Comparison of ENCODE assay signal across 14 mouse cellular contexts in genomic region chr8:85073041-85073612, GRCm38 (mm10). TPM values are rescaled to one million over a fixed set of nuclear protein-coding genes. Genes with fewer than 3 reads are reported as not detected.
DNase-seq lines count a peak whose midpoint lies in the region; ATAC-seq and TF ChIP-seq lines count a peak whose summit lies in the region.
"Had no signal": no experiment of that assay in that cellular context is flagged by ENCODE, and none has a peak within 500 bp of the region (broad histone marks: within the 10 kb centered on the region; RNA-seq: fewer than 3 reads in every experiment).

No protein-coding gene starts in this region.

- TF ChIP-seq CTCF in left cerebral cortex, adult 2 months (IDR thresholded peaks at IDR 0.05) = no peak

- H3K27ac ChIP-seq in hindbrain, embryonic 10.5 days = no peak overlapping the region
- no peak overlapping the region for H3K27ac ChIP-seq in hindbrain, embryonic 11.5 days (ENCODE audit: low read depth, low read length)
- H3K27ac ChIP-seq in neural tube, embryonic 12.5 days = no peak overlapping the region
- H3K27ac ChIP-seq in limb, embryonic 10.5 days = no peak overlapping the region
- H3K27ac ChIP-seq in left cerebral cortex, adult 2 months = no peak overlapping the region; the same call in 1 of the 2 replicates

- H3K36me3 ChIP-seq in hindbrain, embryonic 10.5 days = peaks cover 47% of the 10 kb centered on the region
- H3K36me3 ChIP-seq in hindbrain, embryonic 11.5 days (ENCODE audit: control insufficient read depth, insufficient read depth, low read length) = peaks cover 6% of the 10 kb centered on the region; the same call in 1 of the 2 replicates
- H3K36me3 ChIP-seq in neural tube, embryonic 12.5 days = peaks cover 36% of the 10 kb centered on the region
- H3K36me3 ChIP-seq in limb, embryonic 10.5 days = peaks cover 51% of the 10 kb centered on the region

- no peak overlapping the region for H3K9ac ChIP-seq in hindbrain, embryonic 11.5 days (ENCODE audit: low read depth, low read length)
- no peak overlapping the region for H3K9ac ChIP-seq in neural tube, embryonic 12.5 days

- no peak for ATAC-seq in hindbrain, embryonic 11.5 days (ENCODE audit: low FRiP score)
- no peak for ATAC-seq in neural tube, embryonic 12.5 days (ENCODE audit: low FRiP score, low read depth)

- no peaks in the 10 kb centered on the region for H3K9me3 ChIP-seq in hindbrain, embryonic 10.5 days
- H3K9me3 ChIP-seq in hindbrain, embryonic 11.5 days (ENCODE audit: control insufficient read depth, low read length) = no peaks in the 10 kb centered on the region
- no peaks in the 10 kb centered on the region for H3K9me3 ChIP-seq in neural tube, embryonic 12.5 days
- no peaks in the 10 kb centered on the region for H3K9me3 ChIP-seq in limb, embryonic 10.5 days (replicated peaks)
- H3K9me3 ChIP-seq: stomach, embryonic 15.5 days had no signal

- intact Hi-C loops in left cerebral cortex, postnatal 10 days (cut with DNase I) = no loop called here
- intact Hi-C loops in left cerebral cortex, adult 2 months (cut with DNase I) = loop anchor here (5.0 kb wide), 2 partner anchors 46 to 96 kb away; partner anchors contain the start of genes Asna1, Junb and Trir

- no peaks in the 10 kb centered on the region for H3K27me3 ChIP-seq in hindbrain, embryonic 10.5 days (ENCODE audit: insufficient read depth, poor library complexity, severe bottlenecking)
- no peaks in the 10 kb centered on the region for H3K27me3 ChIP-seq in hindbrain, embryonic 11.5 days (ENCODE audit: control insufficient read depth, insufficient read depth, low read length)
- no peaks in the 10 kb centered on the region for H3K27me3 ChIP-seq in neural tube, embryonic 12.5 days (replicated peaks)
- no peaks in the 10 kb centered on the region for H3K27me3 ChIP-seq in limb, embryonic 10.5 days (ENCODE audit: low read depth, poor library complexity, severe bottlenecking)
- H3K27me3 ChIP-seq: stomach, embryonic 15.5 days had no signal

- H3K4me3 ChIP-seq in hindbrain, embryonic 10.5 days = peak overlapping the region; percentile 88
- no peak overlapping the region; the same call in 1 of the 2 replicates for H3K4me3 ChIP-seq in hindbrain, embryonic 11.5 days (ENCODE audit: low read depth, low read length)
- H3K4me3 ChIP-seq in neural tube, embryonic 12.5 days = no peak overlapping the region
- H3K4me3 ChIP-seq in limb, embryonic 10.5 days = peak overlapping the region; percentile 1; the same call in 1 of the 2 replicates
- H3K4me3 ChIP-seq in left cerebral cortex, adult 2 months = no peak overlapping the region; the same call in 1 of the 2 replicates

- no peak for DNase-seq in hindbrain, embryonic 10.5 days (ENCODE audit: low spot score)
- DNase-seq in hindbrain, embryonic 11.5 days (ENCODE audit: low spot score) = no peak
- no peak for DNase-seq in neural tube, embryonic 10.5 days (ENCODE audit: extremely low spot score, low spot score)
- DNase-seq in limb, embryonic 10.5 days (ENCODE audit: low spot score) = no peak
- no peak for DNase-seq in left cerebral cortex, postnatal 10 days (ENCODE audit: extremely low spot score in 1 of 2, low spot score in 2 of 2)
- DNase-seq in left cerebral cortex, adult 2 months (ENCODE audit: extremely low spot score in 1 of 2, low spot score in 2 of 2) = no peak
- no peak for DNase-seq in thymus, postnatal 14 days
- DNase-seq: embryo, embryonic 11 days; layer of hippocampus, postnatal 36 days; lung, postnatal 10 days; right cerebral cortex, postnatal 25 days had no signal

- no peak overlapping the region for H3K4me2 ChIP-seq in hindbrain, embryonic 11.5 days (replicated peaks; ENCODE audit: low read depth, low read length)
- H3K4me2 ChIP-seq in neural tube, embryonic 12.5 days (replicated peaks) = peak overlapping the region; percentile 70; the same call in 1 of the 2 replicates

- 93% methylated on average over 15 of the region's 15 CpGs for WGBS in hindbrain, embryonic 10.5 days
- WGBS in hindbrain, embryonic 11.5 days = 94% methylated on average over 15 of the region's 15 CpGs
- 94% methylated on average over 15 of the region's 15 CpGs for WGBS in neural tube, embryonic 12.5 days
- 93% methylated on average over 15 of the region's 15 CpGs for WGBS in limb, embryonic 10.5 days

- peaks cover 24% of the 10 kb centered on the region for H3K4me1 ChIP-seq in hindbrain, embryonic 10.5 days (replicated peaks)
- no peaks in the 10 kb centered on the region for H3K4me1 ChIP-seq in hindbrain, embryonic 11.5 days (replicated peaks; ENCODE audit: control insufficient read depth, insufficient read depth, low read length)
- peaks cover 18% of the 10 kb centered on the region for H3K4me1 ChIP-seq in neural tube, embryonic 12.5 days
- peaks cover 22% of the 10 kb centered on the region for H3K4me1 ChIP-seq in limb, embryonic 10.5 days

RNA-seq across cellular contexts. Expression of gene Dhps, which starts 1.6 kb away (rescaled TPM):
- polyA plus RNA-seq in hindbrain, embryonic 10.5 days (2016; fragmentation: Nextera tagmentation; extraction: Ambion mirVana) = 73.7 and 75.2 TPM in 2 replicates
- 66.4 and 67.8 TPM in 2 replicates for polyA plus RNA-seq in hindbrain, embryonic 11.5 days (2014; fragmentation: Nextera tagmentation; extraction: Ambion mirVana)
- 76.3 and 87.4 TPM in 2 replicates for polyA plus RNA-seq in neural tube, embryonic 12.5 days (2016; fragmentation: Nextera tagmentation; extraction: Ambion mirVana)
- 70.2 and 79.0 TPM in 2 replicates for polyA plus RNA-seq in limb, embryonic 10.5 days (2016; fragmentation: Nextera tagmentation; extraction: Ambion mirVana)
- 10 to 100 TPM; 72.3 to 78.4 TPM for total RNA-seq in left cerebral cortex, postnatal 10 days (2021)
- 10 to 100 TPM; 66.1 to 68.7 TPM for total RNA-seq in left cerebral cortex, adult 2 months (2021)

RNA-seq across cellular contexts. Expression of gene Gm5741, which starts 5.3 kb away (rescaled TPM):
- 0.86 and 1.0 TPM in 2 replicates for polyA plus RNA-seq in hindbrain, embryonic 10.5 days (2016; fragmentation: Nextera tagmentation; extraction: Ambion mirVana)
- polyA plus RNA-seq in hindbrain, embryonic 11.5 days (2014; fragmentation: Nextera tagmentation; extraction: Ambion mirVana) = not detected in 2 replicates
- not detected in 2 replicates for polyA plus RNA-seq in neural tube, embryonic 12.5 days (2016; fragmentation: Nextera tagmentation; extraction: Ambion mirVana)
- 0.79 TPM in 1 of 2 replicates, not detected in the other for polyA plus RNA-seq in limb, embryonic 10.5 days (2016; fragmentation: Nextera tagmentation; extraction: Ambion mirVana)
- total RNA-seq in left cerebral cortex, postnatal 10 days (2021) = not detected
- not detected for total RNA-seq in left cerebral cortex, adult 2 months (2021)
- total RNA-seq: layer of hippocampus, postnatal 36 days had no signal
- polyA plus RNA-seq: heart, embryonic 11.5 days had no signal

RNA-seq across cellular contexts. Expression of gene Wdr83os, which starts 7.4 kb away (rescaled TPM):
- 134 and 136 TPM in 2 replicates for polyA plus RNA-seq in hindbrain, embryonic 10.5 days (2016; fragmentation: Nextera tagmentation; extraction: Ambion mirVana)
- polyA plus RNA-seq in hindbrain, embryonic 11.5 days (2014; fragmentation: Nextera tagmentation; extraction: Ambion mirVana) = 116 and 123 TPM in 2 replicates
- polyA plus RNA-seq in neural tube, embryonic 12.5 days (2016; fragmentation: Nextera tagmentation; extraction: Ambion mirVana) = 104 and 111 TPM in 2 replicates
- 109 and 116 TPM in 2 replicates for polyA plus RNA-seq in limb, embryonic 10.5 days (2016; fragmentation: Nextera tagmentation; extraction: Ambion mirVana)
- total RNA-seq in left cerebral cortex, postnatal 10 days (2021) = 10 to 100 TPM; 54.3 to 60.4 TPM
- 10 to 100 TPM; 55.6 to 55.7 TPM for total RNA-seq in left cerebral cortex, adult 2 months (2021)

RNA-seq across cellular contexts. Expression of gene Wdr83, which starts 8.0 kb away (rescaled TPM):
- polyA plus RNA-seq in hindbrain, embryonic 10.5 days (2016; fragmentation: Nextera tagmentation; extraction: Ambion mirVana) = 63.4 TPM in 2 replicates
- 52.6 and 55.9 TPM in 2 replicates for polyA plus RNA-seq in hindbrain, embryonic 11.5 days (2014; fragmentation: Nextera tagmentation; extraction: Ambion mirVana)
- polyA plus RNA-seq in neural tube, embryonic 12.5 days (2016; fragmentation: Nextera tagmentation; extraction: Ambion mirVana) = 54.6 and 57.9 TPM in 2 replicates
- polyA plus RNA-seq in limb, embryonic 10.5 days (2016; fragmentation: Nextera tagmentation; extraction: Ambion mirVana) = 62.5 and 66.4 TPM in 2 replicates
- total RNA-seq in left cerebral cortex, postnatal 10 days (2021) = 10 to 100 TPM; 24.8 to 28.9 TPM
- 10 to 100 TPM; 25.5 to 27.8 TPM for total RNA-seq in left cerebral cortex, adult 2 months (2021)

RNA-seq across cellular contexts. Expression of gene Man2b1, which starts 9.9 kb away (rescaled TPM):
- polyA plus RNA-seq in hindbrain, embryonic 10.5 days (2016; fragmentation: Nextera tagmentation; extraction: Ambion mirVana) = 19.8 and 23.1 TPM in 2 replicates
- polyA plus RNA-seq in hindbrain, embryonic 11.5 days (2014; fragmentation: Nextera tagmentation; extraction: Ambion mirVana) = 16.7 and 16.9 TPM in 2 replicates
- 18.0 and 18.7 TPM in 2 replicates for polyA plus RNA-seq in neural tube, embryonic 12.5 days (2016; fragmentation: Nextera tagmentation; extraction: Ambion mirVana)
- polyA plus RNA-seq in limb, embryonic 10.5 days (2016; fragmentation: Nextera tagmentation; extraction: Ambion mirVana) = 22.4 and 25.2 TPM in 2 replicates
- total RNA-seq in left cerebral cortex, postnatal 10 days (2021) = 10 to 100 TPM; 35.6 to 37.2 TPM
- total RNA-seq in left cerebral cortex, adult 2 months (2021) = 10 to 100 TPM; 34.7 to 35.9 TPM

Comparison
In these comparisons a context has a peak if more than half of its experiments do, and no peak if none do; other contexts are left out.
1. H3K4me3 ChIP-seq: peak in hindbrain, embryonic 10.5 days (single experiment) and limb, embryonic 10.5 days (single experiment); none in hindbrain, embryonic 11.5 days (single experiment), neural tube, embryonic 12.5 days (single experiment) and left cerebral cortex, adult 2 months (single experiment).